Mouse (Mus musculus) large intestine, adult 2 months (tissue): ENCODE measurements at regions not wholly inside any gene's neighbourhood (a gene's known extent, or its start where the extent isn't known, plus 50 kb on each side); places are given as distances from the start of the nearest gene placed in this dataset.

Experiments
- DNase-seq: peaks from one replicate; pipeline ENCODE4 v3.0.0-alpha.2; 2012; ENCODE audit warnings: low read depth, low spot score
- WGBS: fragments of 180-500 bp; shearing (Covaris S2); methylation state at CpG from one replicate; pipeline ENCODE4 v1.1.7; 2018; 5-methylcytosine and 5-hydroxymethylcytosine counted together

DNA sequence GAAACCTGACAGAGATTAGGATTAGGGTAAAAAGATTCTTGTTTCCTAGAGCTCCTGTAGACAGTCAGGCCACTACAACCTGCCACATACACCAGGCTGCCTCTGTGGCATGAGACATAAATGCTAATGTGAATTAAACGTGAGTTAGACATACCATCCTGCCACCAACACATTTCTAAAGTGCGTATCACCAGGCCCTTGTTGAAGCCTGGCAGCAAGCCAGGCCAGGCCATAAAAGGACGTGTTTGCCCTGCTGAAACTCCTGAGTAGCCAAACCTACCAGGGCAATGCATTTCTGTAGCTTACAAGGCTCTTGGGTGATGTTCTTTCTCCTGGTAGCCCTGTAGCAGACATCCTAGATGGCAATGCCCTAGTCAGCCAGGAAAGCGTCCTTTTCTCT lies 63.4 kb upstream of the Gm5458 start:
- peak; percentile 8 for DNase-seq
- WGBS = 26% methylated on average over 4 of the region's 4 CpGs

DNA sequence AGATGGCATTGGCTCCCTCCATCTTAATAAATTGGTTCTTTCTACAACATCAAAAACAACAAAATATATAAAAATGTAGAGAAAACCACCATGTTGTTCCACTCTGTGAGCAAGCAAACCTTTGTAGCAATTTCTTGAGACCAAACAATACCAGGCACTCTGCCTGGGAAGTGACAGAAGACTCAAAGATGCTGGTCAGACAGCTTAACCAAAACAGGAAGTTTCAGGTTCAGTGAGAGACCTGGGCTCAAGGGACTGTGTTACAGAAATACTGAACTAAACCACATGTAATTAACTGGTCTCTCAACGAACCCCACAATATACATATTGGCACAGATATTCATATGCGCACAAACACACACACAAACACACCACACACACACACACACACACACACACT lies 71.7 kb upstream of the Gm5458 start:
- no peak for DNase-seq
- WGBS = 65% methylated on average over 2 of the region's 2 CpGs

DNA sequence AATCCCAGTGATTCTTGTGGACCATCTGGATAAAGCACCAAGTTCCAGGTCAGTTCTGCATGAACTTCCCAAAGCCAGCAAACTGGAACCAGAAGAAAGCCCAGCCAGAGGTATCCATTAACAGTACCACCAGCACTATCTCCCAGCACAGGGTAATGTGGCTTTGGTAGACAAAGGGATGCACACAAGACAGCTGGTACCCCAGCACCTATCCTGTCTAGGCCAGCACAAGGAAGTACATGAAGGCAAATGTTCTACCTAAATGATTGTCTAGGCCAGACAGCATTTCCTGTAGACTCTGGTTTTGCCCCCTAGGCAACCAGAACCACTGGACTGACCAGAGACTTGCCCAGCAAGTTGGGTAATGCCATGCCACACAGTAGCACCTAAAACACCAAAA lies 62.6 kb upstream of the Nid2 start:
- DNase-seq = no peak

DNA sequence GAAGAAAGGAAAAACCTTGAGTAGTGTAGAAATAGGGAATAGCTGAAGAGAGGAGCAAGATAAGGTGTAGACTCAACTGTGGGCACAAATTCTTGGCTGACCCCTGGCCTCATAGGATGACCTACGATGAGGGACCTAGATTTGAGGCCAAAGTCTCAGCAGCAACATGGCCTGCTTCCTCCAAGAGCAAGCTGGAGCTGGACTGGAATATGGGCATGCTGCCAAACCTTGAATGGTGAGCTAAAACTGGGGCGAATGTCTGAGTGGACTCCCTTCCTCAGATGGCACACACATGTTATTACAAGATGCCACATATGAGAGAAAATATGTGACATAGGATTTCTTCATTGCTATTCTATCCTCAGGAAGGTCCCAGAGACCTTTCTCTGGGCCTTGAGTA lies 57.5 kb upstream of the Nid2 start:
- no peak for DNase-seq
- 40% methylated on average over 2 of the region's 2 CpGs for WGBS

DNA sequence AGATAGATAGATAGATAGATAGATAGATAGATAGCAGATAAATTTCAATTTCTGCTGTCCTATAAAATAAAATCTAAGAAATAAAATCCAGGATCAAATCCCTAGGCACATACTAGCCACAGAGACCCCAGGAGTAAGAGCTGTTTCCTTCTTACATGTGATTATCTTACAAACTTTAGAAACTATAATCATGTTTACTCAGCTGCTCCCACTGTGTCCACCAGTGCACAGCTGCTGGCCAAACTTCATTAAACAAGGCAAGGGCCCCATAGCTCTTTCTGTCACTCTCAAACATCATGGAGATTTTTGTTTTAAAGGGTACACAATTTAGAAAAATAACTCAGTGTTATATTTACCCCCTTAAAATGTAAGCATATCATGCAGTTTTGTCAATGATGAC lies 56.8 kb upstream of the Nid2 start:
- DNase-seq = no peak

DNA sequence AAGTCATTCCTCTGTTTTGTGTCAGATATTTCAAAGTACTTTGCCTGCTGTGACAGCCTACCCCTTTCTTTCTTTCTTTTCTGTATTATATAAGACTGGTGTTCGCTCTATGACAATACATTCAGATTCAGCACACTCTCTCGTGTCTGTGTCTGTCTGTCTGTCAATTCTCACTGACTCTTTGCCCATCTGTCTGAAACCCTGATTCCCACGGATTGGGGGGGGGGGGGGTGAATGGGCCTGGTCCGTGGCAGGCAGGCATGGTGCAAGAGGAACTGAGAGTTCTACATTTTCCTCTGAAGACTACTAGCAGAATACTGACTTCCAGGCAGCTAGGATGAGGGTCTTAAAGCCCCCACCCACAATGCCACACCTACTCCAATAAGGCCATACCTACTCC lies 51.6 kb upstream of the Nid2 start:
- DNase-seq = no peak
- WGBS = 72% methylated on average over 4 of the region's 4 CpGs
